Mouse (Mus musculus): ENCODE measurements around the gene Zfp966. TPM values are rescaled to one million over a fixed set of nuclear protein-coding genes. Genes with fewer than 3 reads are reported as not detected.
"Not testable (repeated sequence)": the region's sequence is repeated elsewhere in the genome, so short reads cannot be mapped to it uniquely, and the experiment has no call there.

The Zfp966 gene
- 4.7 and 5.0 TPM in 2 replicates for polyA plus RNA-seq (2016; fragmentation: Nextera tagmentation; extraction: Ambion mirVana)

DNA sequence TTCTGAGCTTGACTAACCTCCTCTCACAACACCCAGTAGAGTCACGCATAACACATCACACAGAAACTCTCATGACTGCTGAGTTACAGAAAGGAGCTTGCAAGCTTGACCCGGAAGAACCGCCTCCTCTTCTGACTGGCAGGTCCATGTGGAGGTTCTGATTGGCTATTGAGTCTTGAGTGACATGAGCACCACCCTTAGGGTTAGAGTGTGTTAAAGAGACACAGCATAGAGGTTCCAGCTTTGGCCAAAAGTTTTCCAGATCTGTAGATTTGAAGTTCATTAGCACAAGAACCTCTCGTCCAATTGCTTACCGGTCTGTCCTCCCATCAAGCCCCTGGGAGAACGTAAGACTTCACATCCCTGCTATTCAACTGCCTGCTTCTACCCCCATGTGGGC is at the start of gene Zfp966:
TSS of gene Zfp966 (minus strand) at position 101 of the 400 bp plus-strand sequence.
- not testable (repeated sequence) for H3K4me3 ChIP-seq; DNase-seq (ENCODE audit: low spot score); H3K4me1 ChIP-seq; H3K27ac ChIP-seq (replicated peaks); H3K27me3 ChIP-seq (ENCODE audit: low read depth, poor library complexity, severe bottlenecking); H3K9me3 ChIP-seq (replicated peaks); H3K36me3 ChIP-seq
- no CpG with 5 or more reads among the region's 6 CpGs for WGBS

DNA sequence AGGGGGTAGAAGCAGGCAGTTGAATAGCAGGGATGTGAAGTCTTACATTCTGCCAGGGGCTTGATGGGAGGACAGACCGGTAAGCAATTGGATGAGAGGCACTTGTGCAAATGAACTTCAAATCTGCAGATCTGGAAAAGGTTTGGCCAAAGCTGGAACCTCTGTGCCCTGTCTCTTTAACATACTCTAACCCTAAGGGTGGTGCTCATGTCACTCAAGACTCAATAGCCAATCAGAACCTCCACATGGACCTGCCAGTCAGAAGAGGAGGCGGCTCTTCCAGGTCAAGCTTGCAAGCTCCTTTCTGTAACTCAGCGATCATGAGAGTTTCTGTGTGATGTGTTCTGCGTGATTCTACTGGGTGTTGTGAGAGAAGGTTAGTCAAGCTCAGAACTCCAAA is 34.1 kb upstream of the Zfp966 start, which contains the start of gene Gm2026:
TSS of gene Gm2026 (plus strand) at position 301 of the 400 bp plus-strand sequence.
- not testable (repeated sequence) for DNase-seq (ENCODE audit: low spot score); H3K4me3 ChIP-seq; H3K36me3 ChIP-seq; H3K9me3 ChIP-seq (replicated peaks); H3K27me3 ChIP-seq (ENCODE audit: low read depth, poor library complexity, severe bottlenecking); H3K4me1 ChIP-seq; H3K27ac ChIP-seq (replicated peaks)
- WGBS = no CpG with 5 or more reads among the region's 4 CpGs

DNA sequence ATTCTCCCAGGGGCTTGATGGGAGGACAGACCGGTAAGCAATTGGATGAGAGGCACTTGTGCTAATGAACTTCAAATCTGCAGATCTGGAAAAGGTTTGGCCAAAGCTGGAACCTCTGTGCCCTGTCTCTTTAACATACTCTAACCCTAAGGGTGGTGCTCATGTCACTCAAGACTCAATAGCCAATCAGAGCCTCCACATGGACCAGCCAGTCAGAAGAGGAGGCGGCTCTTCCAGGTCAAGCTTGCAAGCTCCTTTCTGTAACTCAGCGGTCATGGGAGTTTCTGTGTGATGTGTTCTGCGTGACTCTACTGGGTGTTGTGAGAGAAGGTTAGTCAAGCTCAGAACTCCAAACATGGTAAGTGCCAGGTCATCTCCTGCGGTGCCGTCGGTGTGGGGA is 61.9 kb downstream of the Zfp966 start, which contains the start of gene Gm6710:
TSS of gene Gm6710 (plus strand) at position 196 of the 400 bp plus-strand sequence.
- not testable (repeated sequence) for DNase-seq (ENCODE audit: low spot score); H3K36me3 ChIP-seq; H3K4me1 ChIP-seq; H3K4me3 ChIP-seq; H3K27me3 ChIP-seq (ENCODE audit: low read depth, poor library complexity, severe bottlenecking); H3K27ac ChIP-seq (replicated peaks); H3K9me3 ChIP-seq (replicated peaks)
- WGBS = no CpG with 5 or more reads among the region's 7 CpGs

Other genes starting within 250 kb of the Zfp966 start
- gene Zfp969, start 227.5 kb downstream of the Zfp966 start, polyA plus RNA-seq (2016; fragmentation: Nextera tagmentation; extraction: Ambion mirVana) = 7.1 and 14.5 TPM in 2 replicates
- gene Gm2007, start 189.6 kb downstream of the Zfp966 start, polyA plus RNA-seq (2016; fragmentation: Nextera tagmentation; extraction: Ambion mirVana) = not detected in 2 replicates
- gene Gm14288, start 130.0 kb downstream of the Zfp966 start, polyA plus RNA-seq (2016; fragmentation: Nextera tagmentation; extraction: Ambion mirVana) = 1.6 and 1.8 TPM in 2 replicates
- gene Gm6710, start 61.9 kb downstream of the Zfp966 start, polyA plus RNA-seq (2016; fragmentation: Nextera tagmentation; extraction: Ambion mirVana) = 25.8 and 27.1 TPM in 2 replicates
- 29.8 and 34.9 TPM in 2 replicates for gene Gm2026, start 34.2 kb upstream of the Zfp966 start, polyA plus RNA-seq (2016; fragmentation: Nextera tagmentation; extraction: Ambion mirVana)
- 1.5 and 1.9 TPM in 2 replicates for gene Gm2004, start 218.7 kb upstream of the Zfp966 start, polyA plus RNA-seq (2016; fragmentation: Nextera tagmentation; extraction: Ambion mirVana)